Mouse (Mus musculus): ENCODE data around the gene Sema3f. TPM values are rescaled to one million over a fixed set of nuclear protein-coding genes. Genes with fewer than 3 reads are reported as not detected.

Gene Sema3f
- polyA plus RNA-seq, 1 experiment from 2014 or later: 34.0 TPM

DNA sequence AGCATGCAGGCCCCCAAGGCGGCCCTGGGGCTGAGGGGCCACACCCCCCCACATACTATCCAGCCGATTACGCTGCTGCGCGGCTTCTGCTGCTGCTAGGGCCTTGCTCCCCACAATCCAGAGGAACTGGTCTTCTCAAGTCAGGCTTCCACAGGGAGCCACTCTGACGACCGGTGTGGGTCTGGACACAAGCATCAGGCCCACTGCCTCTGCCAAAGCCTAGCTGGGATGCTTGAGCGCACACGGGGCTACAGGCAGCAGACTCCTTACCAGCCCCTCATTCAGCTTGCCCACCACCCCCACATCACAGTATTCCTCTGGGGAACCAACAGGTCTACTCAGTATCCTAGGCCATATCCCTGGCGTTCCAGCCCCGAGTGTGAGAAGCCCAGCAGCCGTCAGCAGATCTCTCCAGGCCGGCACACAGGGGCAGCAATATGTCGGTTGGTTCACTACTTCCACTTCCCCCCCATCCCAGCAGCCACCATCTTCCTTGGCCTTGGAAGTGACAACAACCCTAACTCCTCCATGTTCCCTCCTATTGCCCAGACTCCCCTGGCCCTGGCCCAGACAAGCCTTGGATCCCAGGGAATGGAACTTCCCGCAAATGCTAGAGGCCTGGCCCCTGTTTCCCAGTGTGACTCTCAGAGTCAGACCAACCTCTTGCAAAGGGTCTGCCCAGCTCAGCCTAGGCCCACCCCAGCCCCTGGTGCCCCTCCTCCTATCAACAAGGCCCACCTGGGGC lies 76.4 kb downstream of the Sema3f start:
- H3K4me1 ChIP-seq (ENCODE audit: control insufficient read depth, insufficient read depth, low read length): peaks cover 66% of the 10 kb centered on the region
- H3K4me2 ChIP-seq (ENCODE audit: low read length): peak overlapping the region; percentile 85
- ATAC-seq (ENCODE audit: low FRiP score, low TSS enrichment) (no peak), DNase-seq (peak; percentile 54)
- H3K4me3 ChIP-seq (replicated peaks; ENCODE audit: low read depth, low read length): peak overlapping the region; percentile 80
- H3K36me3 ChIP-seq (ENCODE audit: control insufficient read depth, insufficient read depth, low read length): 0 out of 2 replicates have a peak, but pooled peaks cover 3% of the 10 kb centered on the region
- 0% methylated on average over 15 of the region's 15 CpGs for WGBS
- peak overlapping the region; percentile 84 for H3K9ac ChIP-seq (replicated peaks; ENCODE audit: low read length)
- H3K27ac ChIP-seq (replicated peaks; ENCODE audit: low read depth, low read length): peak overlapping the region; percentile 99
- H3K9me3 ChIP-seq (ENCODE audit: control insufficient read depth, low read length): no peaks in the 10 kb centered on the region
- H3K27me3 ChIP-seq (ENCODE audit: control insufficient read depth, insufficient read depth, low read length): no peaks in the 10 kb centered on the region

DNA sequence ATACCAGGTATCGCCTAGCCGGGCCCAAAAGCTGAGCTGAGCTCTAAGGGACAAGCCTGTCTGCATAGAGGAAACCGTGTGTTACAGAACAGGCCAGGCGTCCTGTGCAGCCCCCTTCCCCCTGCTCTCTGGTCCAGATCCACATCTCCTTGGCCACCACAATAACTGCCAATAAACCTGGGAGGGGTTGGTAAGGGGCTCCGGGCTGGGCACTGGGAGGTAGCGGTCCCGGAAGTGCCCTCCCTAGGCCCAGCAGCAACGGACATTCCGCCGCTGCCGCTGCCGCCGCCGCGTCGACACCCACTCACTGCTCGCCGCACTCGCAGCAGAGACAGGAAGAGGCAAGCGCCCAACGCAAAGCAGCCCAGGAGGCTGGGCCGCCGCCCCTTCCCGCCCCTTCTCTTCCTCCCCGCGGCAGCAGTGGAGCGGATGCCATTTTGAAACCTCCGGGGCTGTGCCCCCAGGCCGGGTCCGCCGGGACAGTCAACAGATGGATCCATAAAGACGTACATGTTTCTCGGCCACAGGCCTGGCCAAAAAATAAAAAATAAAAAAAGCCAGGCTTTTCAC lies 77.1 kb downstream of the Sema3f start:
- 1% methylated on average over 33 of the region's 33 CpGs for WGBS
- H3K4me2 ChIP-seq (ENCODE audit: low read length): peak overlapping the region; percentile 85
- H3K4me3 ChIP-seq (replicated peaks; ENCODE audit: low read depth, low read length): peak overlapping the region; percentile 80
- peaks cover 72% of the 10 kb centered on the region for H3K4me1 ChIP-seq (ENCODE audit: control insufficient read depth, insufficient read depth, low read length)
- no peaks in the 10 kb centered on the region for H3K9me3 ChIP-seq (ENCODE audit: control insufficient read depth, low read length)
- 0 out of 2 replicates have a peak, but pooled peaks cover 3% of the 10 kb centered on the region for H3K36me3 ChIP-seq (ENCODE audit: control insufficient read depth, insufficient read depth, low read length)
- peak overlapping the region; percentile 84 for H3K9ac ChIP-seq (replicated peaks; ENCODE audit: low read length)
- peak overlapping the region; percentile 99 for H3K27ac ChIP-seq (replicated peaks; ENCODE audit: low read depth, low read length)
- DNase-seq: peak; percentile 81
- H3K27me3 ChIP-seq (ENCODE audit: control insufficient read depth, insufficient read depth, low read length): no peaks in the 10 kb centered on the region
- ATAC-seq (ENCODE audit: low FRiP score, low TSS enrichment): no peak

DNA sequence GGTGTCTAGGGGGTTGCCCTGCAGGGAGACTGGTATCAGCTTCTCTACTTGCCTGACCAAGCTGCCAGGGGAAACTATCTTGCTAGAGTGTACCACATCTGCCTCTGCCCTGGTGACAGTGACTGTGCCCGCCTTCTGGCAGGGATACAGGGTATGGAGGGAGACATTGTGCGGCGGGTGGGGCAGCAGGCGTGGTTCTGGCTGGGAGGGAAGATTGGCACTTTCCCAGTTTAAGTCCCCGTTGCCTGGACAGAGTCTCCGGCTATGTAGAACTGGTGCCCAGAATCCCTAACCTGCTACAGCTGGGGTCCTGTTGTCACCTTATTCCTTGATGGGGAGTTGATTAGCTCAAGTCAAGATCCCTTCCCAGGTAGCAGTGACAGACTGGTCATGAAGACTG lies 77.8 kb downstream of the Sema3f start:
- Histone ChIP-seq H3K9me3 (ENCODE audit: control insufficient read depth, low read length) (no peaks in the 10 kb centered on the region), H3K4me1 (ENCODE audit: control insufficient read depth, insufficient read depth, low read length) (peaks cover 76% of the 10 kb centered on the region), H3K9ac (replicated peaks; ENCODE audit: low read length) (peak overlapping the region; percentile 84), H3K36me3 (ENCODE audit: control insufficient read depth, insufficient read depth, low read length) (0 out of 2 replicates have a peak, but pooled peaks cover 3% of the 10 kb centered on the region), H3K4me3 (replicated peaks; ENCODE audit: low read depth, low read length) (peak overlapping the region; percentile 80), H3K27ac (replicated peaks; ENCODE audit: low read depth, low read length) (peak overlapping the region; percentile 99), H3K27me3 (ENCODE audit: control insufficient read depth, insufficient read depth, low read length) (no peaks in the 10 kb centered on the region), H3K4me2 (ENCODE audit: low read length) (peak overlapping the region; percentile 85)
- ATAC-seq (ENCODE audit: low FRiP score, low TSS enrichment): no peak
- WGBS: 12% methylated on average over 6 of the region's 6 CpGs
- DNase-seq: peak; percentile 61

- Histone ChIP-seq H3K27ac (replicated peaks; ENCODE audit: low read depth, low read length) (peak overlapping the region; percentile 99), H3K9me3 (ENCODE audit: control insufficient read depth, low read length) (no peaks in the 10 kb centered on the region), H3K36me3 (ENCODE audit: control insufficient read depth, insufficient read depth, low read length) (0 out of 2 replicates have a peak, but pooled peaks cover 3% of the 10 kb centered on the region), H3K4me2 (ENCODE audit: low read length) (peak overlapping the region; percentile 85), H3K9ac (replicated peaks; ENCODE audit: low read length) (peak overlapping the region; percentile 84), H3K27me3 (ENCODE audit: control insufficient read depth, insufficient read depth, low read length) (no peaks in the 10 kb centered on the region), H3K4me3 (replicated peaks; ENCODE audit: low read depth, low read length) (peak overlapping the region; percentile 80), H3K4me1 (ENCODE audit: control insufficient read depth, insufficient read depth, low read length) (peaks cover 76% of the 10 kb centered on the region)
- WGBS: 54% methylated on average over 8 of the region's 8 CpGs
- ATAC-seq (ENCODE audit: low FRiP score, low TSS enrichment) (no peak), DNase-seq (no peak)
Measured at GRCm38 (mm10) chr9:107631861-107632260, 78.4 kb downstream of the Sema3f start.

Other genes starting within 250 kb of the Sema3f start
- 50.9 and 51.7 TPM in 2 replicates for gene Tmem115, start 176.5 kb downstream of the Sema3f start, polyA plus RNA-seq (2014; fragmentation: Nextera tagmentation; extraction: Ambion mirVana)
- 35.1 and 49.6 TPM in 2 replicates for gene Cyb561d2, start 168.3 kb downstream of the Sema3f start, polyA plus RNA-seq (2014; fragmentation: Nextera tagmentation; extraction: Ambion mirVana)
- gene Nprl2, start 168.2 kb downstream of the Sema3f start, polyA plus RNA-seq (2014; fragmentation: Nextera tagmentation; extraction: Ambion mirVana): 69.4 and 75.7 TPM in 2 replicates
- gene Zmynd10, start 163.2 kb downstream of the Sema3f start, polyA plus RNA-seq (2014; fragmentation: Nextera tagmentation; extraction: Ambion mirVana): 2.2 and 2.5 TPM in 2 replicates
- 35.5 and 40.4 TPM in 2 replicates for gene Rassf1, start 158.9 kb downstream of the Sema3f start, polyA plus RNA-seq (2014; fragmentation: Nextera tagmentation; extraction: Ambion mirVana)
- 119 and 120 TPM in 2 replicates for gene Tusc2, start 147.2 kb downstream of the Sema3f start, polyA plus RNA-seq (2014; fragmentation: Nextera tagmentation; extraction: Ambion mirVana)
- 86.8 and 97.7 TPM in 2 replicates for gene Hyal2, start 142.5 kb downstream of the Sema3f start, polyA plus RNA-seq (2014; fragmentation: Nextera tagmentation; extraction: Ambion mirVana)
- 3.4 and 4.9 TPM in 2 replicates for gene Hyal1, start 133.5 kb downstream of the Sema3f start, polyA plus RNA-seq (2014; fragmentation: Nextera tagmentation; extraction: Ambion mirVana)
- gene Naa80, start 131.6 kb downstream of the Sema3f start, polyA plus RNA-seq (2014; fragmentation: Nextera tagmentation; extraction: Ambion mirVana): 14.1 and 18.2 TPM in 2 replicates
- gene Hyal3, start 129.7 kb downstream of the Sema3f start, polyA plus RNA-seq (2014; fragmentation: Nextera tagmentation; extraction: Ambion mirVana): 0.89 and 1.4 TPM in 2 replicates
- gene Ifrd2, start 122.8 kb downstream of the Sema3f start, polyA plus RNA-seq (2014; fragmentation: Nextera tagmentation; extraction: Ambion mirVana): 14.5 and 15.7 TPM in 2 replicates
- 1.5 and 3.2 TPM in 2 replicates for gene Sema3b, start 101.2 kb downstream of the Sema3f start, polyA plus RNA-seq (2014; fragmentation: Nextera tagmentation; extraction: Ambion mirVana)
- gene Gnai2, start 75.1 kb downstream of the Sema3f start, polyA plus RNA-seq (2014; fragmentation: Nextera tagmentation; extraction: Ambion mirVana): 284 and 326 TPM in 2 replicates
- 20.4 and 31.9 TPM in 2 replicates for gene Slc38a3, start 40.9 kb downstream of the Sema3f start, polyA plus RNA-seq (2014; fragmentation: Nextera tagmentation; extraction: Ambion mirVana)
- gene Gnat1, start 30.8 kb downstream of the Sema3f start, polyA plus RNA-seq (2014; fragmentation: Nextera tagmentation; extraction: Ambion mirVana): 0.97 and 2.0 TPM in 2 replicates
- 190 and 241 TPM in 2 replicates for gene Rbm5, start 60.5 kb upstream of the Sema3f start, polyA plus RNA-seq (2014; fragmentation: Nextera tagmentation; extraction: Ambion mirVana)
- gene Rbm6, start 162.8 kb upstream of the Sema3f start, polyA plus RNA-seq (2014; fragmentation: Nextera tagmentation; extraction: Ambion mirVana): 72.6 and 95.5 TPM in 2 replicates
- gene Mon1a, start 177.7 kb upstream of the Sema3f start, polyA plus RNA-seq (2014; fragmentation: Nextera tagmentation; extraction: Ambion mirVana): 21.8 and 25.5 TPM in 2 replicates
- gene Mst1r, start 196.4 kb upstream of the Sema3f start, polyA plus RNA-seq (2014; fragmentation: Nextera tagmentation; extraction: Ambion mirVana): 0.58 and 0.82 TPM in 2 replicates
- gene Actl11, start 218.0 kb upstream of the Sema3f start, polyA plus RNA-seq (2014; fragmentation: Nextera tagmentation; extraction: Ambion mirVana): not detected in 2 replicates
- gene Camkv, start 225.2 kb upstream of the Sema3f start, polyA plus RNA-seq (2014; fragmentation: Nextera tagmentation; extraction: Ambion mirVana): 16.7 and 26.1 TPM in 2 replicates
- gene Traip, start 239.7 kb upstream of the Sema3f start, polyA plus RNA-seq (2014; fragmentation: Nextera tagmentation; extraction: Ambion mirVana): 10.3 and 10.4 TPM in 2 replicates

Data from midbrain, embryonic 14.5 days (tissue).